Comparison of ENCODE assay signal across 8 mouse cellular contexts in genomic region chr7:15948381-15948941, GRCm38 (mm10). TPM values are rescaled to one million over a fixed set of nuclear protein-coding genes. Genes with fewer than 3 reads are reported as not detected.
DNase-seq lines count a peak whose midpoint lies in the region; ATAC-seq and TF ChIP-seq lines count a peak whose summit lies in the region.

No protein-coding gene starts in this region.

- H3K36me3 ChIP-seq in hindbrain, embryonic 10.5 days, result peaks cover 18% of the 10 kb centered on the region
- H3K36me3 ChIP-seq in lung, postnatal 0 days (ENCODE audit: insufficient read depth, low read length), result peaks cover 41% of the 10 kb centered on the region

- peaks cover 3% of the 10 kb centered on the region; the same call in 1 of the 2 replicates for H3K9me3 ChIP-seq in hindbrain, embryonic 10.5 days
- no peaks in the 10 kb centered on the region for H3K9me3 ChIP-seq in lung, postnatal 0 days (ENCODE audit: low read length)

- peaks cover 30% of the 10 kb centered on the region for H3K4me1 ChIP-seq in hindbrain, embryonic 10.5 days (replicated peaks)
- H3K4me1 ChIP-seq in lung, postnatal 0 days (ENCODE audit: insufficient read depth, low read depth, low read length), result peaks cover 21% of the 10 kb centered on the region; the same call in 1 of the 2 replicates

- peak; percentile 87 for TF ChIP-seq EP300 in lung, postnatal 0 days (IDR thresholded peaks at IDR 0.05)

- peak overlapping the region; percentile 41 for H3K4me3 ChIP-seq in hindbrain, embryonic 10.5 days
- H3K4me3 ChIP-seq in lung, postnatal 0 days (ENCODE audit: low read depth, low read length), result peak overlapping the region; percentile 18; the same call in 1 of the 2 replicates

- peak; percentile 95 for TF ChIP-seq CTCF in lung, postnatal 0 days (IDR thresholded peaks at IDR 0.05)

- H3K27me3 ChIP-seq in hindbrain, embryonic 10.5 days (ENCODE audit: insufficient read depth, poor library complexity, severe bottlenecking), result peaks cover 10% of the 10 kb centered on the region; the same call in 1 of the 2 replicates
- H3K27me3 ChIP-seq in lung, postnatal 0 days (replicated peaks; ENCODE audit: insufficient read depth, low read length), result no peaks in the 10 kb centered on the region

- no peak overlapping the region for H3K9ac ChIP-seq in lung, postnatal 0 days (replicated peaks; ENCODE audit: low read depth)

- H3K27ac ChIP-seq in hindbrain, embryonic 10.5 days, result peak overlapping the region; percentile 66
- peak overlapping the region; percentile 74 for H3K27ac ChIP-seq in lung, postnatal 0 days (ENCODE audit: low read length)

- ATAC-seq in lung, postnatal 0 days, result peak; percentile 85

- DNase-seq in Muller cell, postnatal 12 days (ENCODE audit: inconsistent ontology term), result peak; percentile 99
- peak; percentile 81 for DNase-seq in cerebellum, adult 9-10 months
- peak; percentile 48 for DNase-seq in forelimb bud, embryonic 11.5 days (ENCODE audit: low read depth, low spot score)
- peak; percentile 81 for DNase-seq in hindbrain, embryonic 10.5 days (ENCODE audit: low spot score)
- peak; percentile 70 for DNase-seq in layer of hippocampus, adult 9-11 months
- DNase-seq in lung, postnatal 0 days (ENCODE audit: low spot score), result peak; percentile 94
- DNase-seq in ovary, postnatal 10 days (ENCODE audit: low spot score), result peak; percentile 58
- DNase-seq in thymus, postnatal 0 days (ENCODE audit: low spot score), result peak; percentile 66

- peak overlapping the region; percentile 49 for H3K4me2 ChIP-seq in lung, postnatal 0 days (replicated peaks; ENCODE audit: low read depth, low read length)

- WGBS in hindbrain, embryonic 10.5 days, result 6% methylated on average over 23 of the region's 23 CpGs
- WGBS in lung, postnatal 0 days, result 2% methylated on average over 23 of the region's 23 CpGs

RNA-seq across cellular contexts. Expression of gene Nop53, which starts 2.6 kb away (rescaled TPM):
- polyA plus RNA-seq in hindbrain, embryonic 10.5 days (2016; fragmentation: Nextera tagmentation; extraction: Ambion mirVana), result 170 and 182 TPM in 2 replicates
- polyA plus RNA-seq in lung, postnatal 0 days (2015; fragmentation: Nextera tagmentation; extraction: Ambion mirVana), result 196 and 204 TPM in 2 replicates
- polyA plus RNA-seq in thymus, postnatal 0 days (2015; fragmentation: Nextera tagmentation; extraction: Ambion mirVana), result 273 and 293 TPM in 2 replicates

RNA-seq across cellular contexts. Expression of gene Ehd2, which starts 18.9 kb away (rescaled TPM):
- 12.1 and 12.5 TPM in 2 replicates for polyA plus RNA-seq in hindbrain, embryonic 10.5 days (2016; fragmentation: Nextera tagmentation; extraction: Ambion mirVana)
- 92.2 and 113 TPM in 2 replicates for polyA plus RNA-seq in lung, postnatal 0 days (2015; fragmentation: Nextera tagmentation; extraction: Ambion mirVana)
- polyA plus RNA-seq in thymus, postnatal 0 days (2015; fragmentation: Nextera tagmentation; extraction: Ambion mirVana), result 5.1 and 6.5 TPM in 2 replicates

RNA-seq across cellular contexts. Expression of gene Selenow, which starts 26.3 kb away (rescaled TPM):
- 902 and 1,086 TPM in 2 replicates for polyA plus RNA-seq in hindbrain, embryonic 10.5 days (2016; fragmentation: Nextera tagmentation; extraction: Ambion mirVana)
- 552 and 558 TPM in 2 replicates for polyA plus RNA-seq in lung, postnatal 0 days (2015; fragmentation: Nextera tagmentation; extraction: Ambion mirVana)
- polyA plus RNA-seq in thymus, postnatal 0 days (2015; fragmentation: Nextera tagmentation; extraction: Ambion mirVana), result 550 and 586 TPM in 2 replicates

Comparison
In these comparisons a context has a peak if more than half of its experiments do, and no peak if none do; other contexts are left out.
1. Peak in every context shown above with its lines: DNase-seq, ATAC-seq, H3K4me3 ChIP-seq and H3K27ac ChIP-seq.
2. DNase-seq: peak in every context shown above with its lines; median percentile 99 in Muller cell, postnatal 12 days; 94 in lung, postnatal 0 days; 81 in cerebellum, adult 9-10 months; 81 in hindbrain, embryonic 10.5 days; 70 in layer of hippocampus, adult 9-11 months; 66 in thymus, postnatal 0 days; 58 in ovary, postnatal 10 days; 48 in forelimb bud, embryonic 11.5 days.